Mouse (Mus musculus) MEL (cell line): Measurements from ENCODE around the gene Lypd6b.
A peak's percentile ranks its signal among the peaks of the same experiment; 100 is the strongest.

ENCODE experiments used
- CHD2 ChIP-seq: IDR thresholded peaks from 2 replicates; pipeline ENCODE4 v1.6.1; 2011; ENCODE audit warnings: low read length, improper control_type of control experiment
- CTCF ChIP-seq, 3 experiments: IDR thresholded peaks in 2 of 3; conservative IDR thresholded peaks in 1 of 3; 2 replicates each; pipeline ENCODE4 v1.5.1; 2011 to 2012; ENCODE audit warnings: low read length in 3 of 3, low read depth in 2 of 3, mild to moderate bottlenecking in 2 of 3, improper control_type of control experiment in 1 of 3, inconsistent platforms in 1 of 3, mixed read lengths in 1 of 3, moderate library complexity in 1 of 3; ENCODE audit not compliant: control insufficient read depth in 1 of 3, insufficient read depth in 1 of 3, poor library complexity in 1 of 3, severe bottlenecking in 1 of 3
- MYB ChIP-seq: IDR thresholded peaks from 2 replicates; pipeline ENCODE4 v1.6.1; 2011; ENCODE audit warnings: mild to moderate bottlenecking, low read depth, low read length, improper control_type of control experiment
- MYC ChIP-seq: IDR thresholded peaks from 2 replicates; pipeline ENCODE4 v1.6.1; 2011; ENCODE audit warnings: low read depth, mild to moderate bottlenecking, low read length, improper control_type of control experiment, moderate library complexity
- NELFE ChIP-seq: IDR thresholded peaks from 2 replicates; pipeline ENCODE4 v1.6.1; 2011; ENCODE audit warnings: low read depth, low read length, improper control_type of control experiment
- RCOR1 ChIP-seq: IDR thresholded peaks from 2 replicates; pipeline ENCODE4 v1.6.1; 2012; ENCODE audit warnings: low read depth, mild to moderate bottlenecking, inconsistent platforms, low read length, improper control_type of control experiment
- ZC3H11A ChIP-seq: IDR thresholded peaks from 2 replicates; pipeline ENCODE4 v1.6.1; 2012; ENCODE audit warnings: low read depth, mild to moderate bottlenecking, inconsistent platforms, low read length, improper control_type of control experiment
- ZKSCAN1 ChIP-seq: IDR thresholded peaks from 2 replicates; pipeline ENCODE4 v1.6.1; 2012; ENCODE audit warnings: low read depth, mild to moderate bottlenecking, inconsistent platforms, low read length, improper control_type of control experiment, moderate library complexity

- TF ChIP-seq NELFE, result no peak
- TF ChIP-seq ZC3H11A, result peak; percentile 29; the same call in 1 of the 2 replicates
- peak; percentile 57 to 74 (median 67) for TF ChIP-seq CTCF (IDR thresholded peaks at IDR 0.05 in 2 of 3, conservative IDR thresholded peaks at IDR 0.05 in 1 of 3; ENCODE audit: control insufficient read depth in 1 of 3, insufficient read depth in 1 of 3, low read depth in 2 of 3, low read length in 3 of 3, poor library complexity in 1 of 3, severe bottlenecking in 1 of 3)
- TF ChIP-seq CHD2, result no peak
- no peak for TF ChIP-seq MYC
- TF ChIP-seq ZKSCAN1, result no peak
- TF ChIP-seq MYB, result no peak
- TF ChIP-seq RCOR1, result no peak
Observed at GRCm38 (mm10) chr2:49748628-49749342, 38.7 kb upstream of the Lypd6b start.
